Mouse (Mus musculus): ENCODE results near the gene 2810408A11Rik. TPM values are rescaled to one million over a fixed set of nuclear protein-coding genes. Genes with fewer than 3 reads are reported as not detected.

The 2810408A11Rik gene
- polyA plus RNA-seq, 1 experiment from 2014 or later: 12.6 TPM

- Histone ChIP-seq H3K27me3 (no peaks in the 10 kb centered on the region), H3K4me1 (peaks cover 42% of the 10 kb centered on the region), H3K36me3 (peaks cover 52% of the 10 kb centered on the region), H3K27ac (no peak overlapping the region), H3K9me3 (replicated peaks) (no peaks in the 10 kb centered on the region), H3K4me3 (replicated peaks) (no peak overlapping the region), H3K9ac (no peak overlapping the region), H3K4me2 (no peak overlapping the region)
- no peak for ATAC-seq (replicated peaks; ENCODE audit: low FRiP score)
- WGBS: 76% methylated on average over 8 of the region's 8 CpGs
Measured at GRCm38 (mm10) chr11:69850754-69851153, 50.0 kb downstream of the 2810408A11Rik start.

- no peak for ATAC-seq (replicated peaks; ENCODE audit: low FRiP score)
- no peaks in the 10 kb centered on the region for H3K9me3 ChIP-seq (replicated peaks)
- WGBS: 92% methylated on average over 15 of the region's 15 CpGs
- no peak overlapping the region for H3K9ac ChIP-seq
- no peak overlapping the region for H3K27ac ChIP-seq
- no peak overlapping the region for H3K4me3 ChIP-seq (replicated peaks)
- no peak overlapping the region for H3K4me2 ChIP-seq
- peaks cover 41% of the 10 kb centered on the region for H3K4me1 ChIP-seq
- no peaks in the 10 kb centered on the region for H3K27me3 ChIP-seq
- H3K36me3 ChIP-seq: peaks cover 52% of the 10 kb centered on the region
Measured at GRCm38 (mm10) chr11:69849884-69850283, 50.9 kb downstream of the 2810408A11Rik start.

- H3K27me3 ChIP-seq: no peaks in the 10 kb centered on the region
- no peak for ATAC-seq (replicated peaks; ENCODE audit: low FRiP score)
Measured at GRCm38 (mm10) chr11:69849128-69849527, 51.7 kb downstream of the 2810408A11Rik start.

GRCm38 (mm10) chr11:69848021-69848420, 52.8 kb downstream of the 2810408A11Rik start:
- Histone ChIP-seq H3K4me2 (peak overlapping the region; percentile 88; the same call in 1 of the 2 replicates), H3K27ac (no peak overlapping the region), H3K9me3 (replicated peaks) (no peaks in the 10 kb centered on the region), H3K4me3 (replicated peaks) (peak overlapping the region; percentile 78; the same call in 1 of the 2 replicates), H3K27me3 (no peaks in the 10 kb centered on the region), H3K36me3 (peaks cover 52% of the 10 kb centered on the region), H3K9ac (no peak overlapping the region), H3K4me1 (peaks cover 32% of the 10 kb centered on the region)
- ATAC-seq (replicated peaks; ENCODE audit: low FRiP score): no peak
- WGBS: 94% methylated on average over 6 of the region's 6 CpGs

More at GRCm38 (mm10) chr11:69849128-69849527, 51.7 kb downstream of the 2810408A11Rik start:
- peak overlapping the region; percentile 56; the same call in 1 of the 2 replicates for H3K27ac ChIP-seq
- peaks cover 37% of the 10 kb centered on the region for H3K4me1 ChIP-seq
- H3K9ac ChIP-seq: no peak overlapping the region
- no peak overlapping the region for H3K4me2 ChIP-seq
- no peak overlapping the region for H3K4me3 ChIP-seq (replicated peaks)
- H3K9me3 ChIP-seq (replicated peaks): no peaks in the 10 kb centered on the region
- H3K36me3 ChIP-seq: peaks cover 52% of the 10 kb centered on the region
- WGBS: 89% methylated on average over 9 of the region's 9 CpGs

Small RNA genes within 50 kb of the gene (microRNA-seq; reads per million reads assigned to microRNA genes)
- gene Mir6924: not detected

Other genes starting within 250 kb of the 2810408A11Rik start
- 0.18 and 0.19 TPM in 2 replicates for gene Sox15, start 245.7 kb downstream of the 2810408A11Rik start, polyA plus RNA-seq (2015; fragmentation: Nextera tagmentation; extraction: Ambion mirVana)
- gene Mpdu1, start 238.3 kb downstream of the 2810408A11Rik start, polyA plus RNA-seq (2015; fragmentation: Nextera tagmentation; extraction: Ambion mirVana): 71.8 and 78.0 TPM in 2 replicates
- gene Cd68, start 234.8 kb downstream of the 2810408A11Rik start, polyA plus RNA-seq (2015; fragmentation: Nextera tagmentation; extraction: Ambion mirVana): 10.0 and 14.1 TPM in 2 replicates
- gene Eif4a1, start 228.6 kb downstream of the 2810408A11Rik start, polyA plus RNA-seq (2015; fragmentation: Nextera tagmentation; extraction: Ambion mirVana): 586 and 589 TPM in 2 replicates
- 91.6 and 95.2 TPM in 2 replicates for gene Senp3, start 218.9 kb downstream of the 2810408A11Rik start, polyA plus RNA-seq (2015; fragmentation: Nextera tagmentation; extraction: Ambion mirVana)
- 0.45 and 0.53 TPM in 2 replicates for gene Tnfsf13, start 215.2 kb downstream of the 2810408A11Rik start, polyA plus RNA-seq (2015; fragmentation: Nextera tagmentation; extraction: Ambion mirVana)
- gene Tnfsf12, start 205.1 kb downstream of the 2810408A11Rik start, polyA plus RNA-seq (2015; fragmentation: Nextera tagmentation; extraction: Ambion mirVana): 9.1 and 11.1 TPM in 2 replicates
- 4.5 and 7.0 TPM in 2 replicates for gene Tnfsfm13, start 204.9 kb downstream of the 2810408A11Rik start, polyA plus RNA-seq (2015; fragmentation: Nextera tagmentation; extraction: Ambion mirVana)
- gene Polr2a, start 142.3 kb downstream of the 2810408A11Rik start, polyA plus RNA-seq (2015; fragmentation: Nextera tagmentation; extraction: Ambion mirVana): 29.9 and 31.1 TPM in 2 replicates
- 0.27 and 0.36 TPM in 2 replicates for gene Slc35g3, start 139.0 kb downstream of the 2810408A11Rik start, polyA plus RNA-seq (2015; fragmentation: Nextera tagmentation; extraction: Ambion mirVana)
- 1.9 and 2.8 TPM in 2 replicates for gene Zbtb4, start 135.1 kb downstream of the 2810408A11Rik start, polyA plus RNA-seq (2015; fragmentation: Nextera tagmentation; extraction: Ambion mirVana)
- gene Chrnb1, start 105.0 kb downstream of the 2810408A11Rik start, polyA plus RNA-seq (2015; fragmentation: Nextera tagmentation; extraction: Ambion mirVana): 11.4 and 12.3 TPM in 2 replicates
- 2.0 and 2.5 TPM in 2 replicates for gene Fgf11, start 99.1 kb downstream of the 2810408A11Rik start, polyA plus RNA-seq (2015; fragmentation: Nextera tagmentation; extraction: Ambion mirVana)
- 8.3 TPM in 2 replicates for gene Tmem102, start 95.4 kb downstream of the 2810408A11Rik start, polyA plus RNA-seq (2015; fragmentation: Nextera tagmentation; extraction: Ambion mirVana)
- not detected in 2 replicates for gene Gm39566, start 85.7 kb downstream of the 2810408A11Rik start, polyA plus RNA-seq (2015; fragmentation: Nextera tagmentation; extraction: Ambion mirVana)
- gene Spem2, start 82.5 kb downstream of the 2810408A11Rik start, polyA plus RNA-seq (2015; fragmentation: Nextera tagmentation; extraction: Ambion mirVana): not detected in 2 replicates
- gene Spem1, start 78.8 kb downstream of the 2810408A11Rik start, polyA plus RNA-seq (2015; fragmentation: Nextera tagmentation; extraction: Ambion mirVana): 0.14 and 0.32 TPM in 2 replicates
- gene Nlgn2, start 63.2 kb downstream of the 2810408A11Rik start, polyA plus RNA-seq (2015; fragmentation: Nextera tagmentation; extraction: Ambion mirVana): 5.6 and 7.6 TPM in 2 replicates
- gene Tmem256, start 62.5 kb downstream of the 2810408A11Rik start, polyA plus RNA-seq (2015; fragmentation: Nextera tagmentation; extraction: Ambion mirVana): 409 and 443 TPM in 2 replicates
- 96.5 and 105 TPM in 2 replicates for gene Plscr3, start 54.6 kb downstream of the 2810408A11Rik start, polyA plus RNA-seq (2015; fragmentation: Nextera tagmentation; extraction: Ambion mirVana)
- gene Tnk1, start 42.3 kb downstream of the 2810408A11Rik start, polyA plus RNA-seq (2015; fragmentation: Nextera tagmentation; extraction: Ambion mirVana): 5.8 and 7.3 TPM in 2 replicates
- 0.32 TPM in 1 of 2 replicates, not detected in the other for gene Tmem95, start 23.0 kb downstream of the 2810408A11Rik start, polyA plus RNA-seq (2015; fragmentation: Nextera tagmentation; extraction: Ambion mirVana)
- 9.4 and 10.1 TPM in 2 replicates for gene Kctd11, start 19.6 kb downstream of the 2810408A11Rik start, polyA plus RNA-seq (2015; fragmentation: Nextera tagmentation; extraction: Ambion mirVana)
- gene Acap1, start 5.4 kb downstream of the 2810408A11Rik start, polyA plus RNA-seq (2015; fragmentation: Nextera tagmentation; extraction: Ambion mirVana): 0.58 and 0.62 TPM in 2 replicates
- gene Neurl4, start 85 bp upstream of the 2810408A11Rik start, polyA plus RNA-seq (2015; fragmentation: Nextera tagmentation; extraction: Ambion mirVana): 9.3 and 10.8 TPM in 2 replicates
- 77.8 and 86.2 TPM in 2 replicates for gene Gps2, start 12.9 kb upstream of the 2810408A11Rik start, polyA plus RNA-seq (2015; fragmentation: Nextera tagmentation; extraction: Ambion mirVana)
- gene Eif5a, start 21.0 kb upstream of the 2810408A11Rik start, polyA plus RNA-seq (2015; fragmentation: Nextera tagmentation; extraction: Ambion mirVana): 1,729 and 1,795 TPM in 2 replicates
- 6.3 and 7.5 TPM in 2 replicates for gene Ybx2, start 34.8 kb upstream of the 2810408A11Rik start, polyA plus RNA-seq (2015; fragmentation: Nextera tagmentation; extraction: Ambion mirVana)
- gene Slc2a4, start 47.2 kb upstream of the 2810408A11Rik start, polyA plus RNA-seq (2015; fragmentation: Nextera tagmentation; extraction: Ambion mirVana): 17.3 and 22.1 TPM in 2 replicates
- gene Cldn7, start 63.8 kb upstream of the 2810408A11Rik start, polyA plus RNA-seq (2015; fragmentation: Nextera tagmentation; extraction: Ambion mirVana): 173 and 178 TPM in 2 replicates
- 31.0 and 31.7 TPM in 2 replicates for gene Ctdnep1, start 80.2 kb upstream of the 2810408A11Rik start, polyA plus RNA-seq (2015; fragmentation: Nextera tagmentation; extraction: Ambion mirVana)
- gene Elp5, start 81.5 kb upstream of the 2810408A11Rik start, polyA plus RNA-seq (2015; fragmentation: Nextera tagmentation; extraction: Ambion mirVana): 116 and 120 TPM in 2 replicates
- gene Gabarap, start 90.2 kb upstream of the 2810408A11Rik start, polyA plus RNA-seq (2015; fragmentation: Nextera tagmentation; extraction: Ambion mirVana): 447 and 450 TPM in 2 replicates
- gene Phf23, start 94.8 kb upstream of the 2810408A11Rik start, polyA plus RNA-seq (2015; fragmentation: Nextera tagmentation; extraction: Ambion mirVana): 75.8 and 78.8 TPM in 2 replicates
- 38.2 and 43.2 TPM in 2 replicates for gene Dvl2, start 99.6 kb upstream of the 2810408A11Rik start, polyA plus RNA-seq (2015; fragmentation: Nextera tagmentation; extraction: Ambion mirVana)
- gene Acadvl, start 114.4 kb upstream of the 2810408A11Rik start, polyA plus RNA-seq (2015; fragmentation: Nextera tagmentation; extraction: Ambion mirVana): 78.1 and 83.0 TPM in 2 replicates
- 12.9 and 15.2 TPM in 2 replicates for gene Dlg4, start 116.0 kb upstream of the 2810408A11Rik start, polyA plus RNA-seq (2015; fragmentation: Nextera tagmentation; extraction: Ambion mirVana)
- gene Asgr1, start 153.1 kb upstream of the 2810408A11Rik start, polyA plus RNA-seq (2015; fragmentation: Nextera tagmentation; extraction: Ambion mirVana): 1.3 and 2.3 TPM in 2 replicates
- gene Asgr2, start 191.7 kb upstream of the 2810408A11Rik start, polyA plus RNA-seq (2015; fragmentation: Nextera tagmentation; extraction: Ambion mirVana): 0.18 and 0.28 TPM in 2 replicates
- 0.27 and 0.31 TPM in 2 replicates for gene Mgl2, start 229.3 kb upstream of the 2810408A11Rik start, polyA plus RNA-seq (2015; fragmentation: Nextera tagmentation; extraction: Ambion mirVana)

Measured in kidney, embryonic 15.5 days (tissue).